Mouse (Mus musculus) splenic B cell, adult 2 months (primary cell): ENCODE measurements around the gene Gstt1.
A peak's percentile ranks its signal among the peaks of the same experiment; 100 is the strongest.
"Not testable (repeated sequence)": the region's sequence is repeated elsewhere in the genome, so short reads cannot be mapped to it uniquely, and the experiment has no call there.

Source experiments
- DNase-seq: peaks from one replicate; pipeline ENCODE4 v3.0.0-alpha.2; 2011; ENCODE audit warnings: low read depth, low spot score
- H3K27me3 ChIP-seq: 2 replicates; pipeline ENCODE4 v1.6.1; 2012; ENCODE audit warnings: mild to moderate bottlenecking, low read length, moderate library complexity, mixed read lengths; ENCODE audit not compliant: control insufficient read depth, poor library complexity, insufficient read depth, severe bottlenecking
- H3K36me3 ChIP-seq: 2 replicates; pipeline ENCODE4 v1.6.1; 2012; ENCODE audit warnings: mild to moderate bottlenecking, low read length, moderate library complexity, mixed read lengths; ENCODE audit not compliant: control insufficient read depth, poor library complexity, insufficient read depth, severe bottlenecking

The Gstt1 gene

GRCm38 (mm10) chr10:75798176-75798696, at the start of gene Gstt1:
Gstt1 (minus strand) TSS chr10:75798584.
- peak; percentile 27 for DNase-seq
- H3K27me3 ChIP-seq, result no peaks in the 10 kb centered on the region
- H3K36me3 ChIP-seq, result no peaks in the 10 kb centered on the region

DNA sequence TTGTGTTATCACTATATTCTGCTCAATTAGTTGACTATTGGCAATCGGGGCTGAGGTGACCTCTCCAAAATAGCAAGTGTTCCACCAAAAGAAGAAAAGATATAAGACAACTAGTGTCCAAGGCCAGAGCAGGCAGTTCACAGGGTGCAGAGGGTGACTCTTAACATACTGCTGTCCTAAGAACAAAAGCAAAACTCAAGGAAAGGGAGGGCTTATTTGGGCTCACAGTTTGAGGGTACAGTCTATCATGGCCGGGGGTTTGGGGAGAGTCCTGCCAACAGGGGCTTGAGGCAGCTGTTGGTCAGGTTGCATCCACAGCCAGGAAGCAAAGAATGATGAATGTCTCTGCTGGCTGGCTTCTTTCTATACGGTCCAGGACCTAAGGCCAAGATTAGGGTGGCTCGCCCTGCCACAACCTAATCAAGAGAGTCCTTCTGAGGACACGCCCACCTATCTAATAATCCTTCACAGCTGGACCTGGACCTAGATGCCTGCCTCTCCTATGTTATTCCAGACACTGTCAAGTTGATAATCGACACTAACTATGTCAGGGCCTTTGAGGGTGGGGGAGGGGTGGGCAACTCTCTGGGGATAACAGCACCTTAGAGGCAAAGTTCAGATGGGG, 47.0 kb upstream of the Gstt1 start:
- Histone ChIP-seq H3K36me3 (no peaks in the 10 kb centered on the region), H3K27me3 (no peaks in the 10 kb centered on the region)
- DNase-seq, result no peak

GRCm38 (mm10) chr10:75844800-75845199, 46.4 kb upstream of the Gstt1 start:
- DNase-seq, result no peak
- Histone ChIP-seq H3K36me3 (no peaks in the 10 kb centered on the region), H3K27me3 (no peaks in the 10 kb centered on the region)

DNA sequence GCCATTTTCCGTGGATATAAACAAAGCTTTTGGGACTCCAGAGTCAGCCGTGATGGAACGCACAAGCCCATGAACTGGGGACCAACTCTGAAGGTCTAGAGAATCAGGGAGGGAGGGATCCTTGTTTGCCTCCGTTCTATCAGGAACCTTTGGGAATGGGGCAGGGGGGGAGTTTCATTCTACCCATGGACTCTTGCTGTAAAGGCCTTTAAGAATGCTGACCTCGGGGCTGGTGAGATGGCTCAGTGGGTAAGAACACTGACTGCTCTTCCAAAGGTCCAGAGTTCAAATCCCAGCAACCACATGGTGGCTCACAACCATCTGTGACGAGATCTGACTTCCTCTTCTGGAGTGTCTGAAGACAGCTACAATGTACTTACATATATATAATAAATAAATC, 45.5 kb upstream of the Gstt1 start:
- not testable (repeated sequence) for DNase-seq, H3K27me3 ChIP-seq, H3K36me3 ChIP-seq

DNA sequence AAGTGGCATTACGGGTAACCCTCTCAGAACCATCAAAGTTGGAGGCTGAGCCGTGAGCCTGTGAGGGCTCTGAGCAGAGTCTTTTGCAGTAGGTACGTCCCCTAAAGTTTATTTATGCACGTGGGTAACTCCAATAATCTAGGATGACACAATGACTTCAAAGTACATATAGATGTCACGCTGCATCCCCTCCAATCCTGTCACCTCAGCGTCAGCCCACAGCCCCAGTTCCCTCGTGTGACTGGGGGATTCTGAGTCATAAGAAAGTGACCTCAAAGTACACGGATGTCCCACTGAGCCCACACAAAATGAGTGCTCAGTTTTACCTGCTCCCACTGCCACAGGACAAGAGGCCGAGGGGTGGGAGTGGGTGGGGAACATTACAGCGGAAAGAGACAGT, 40.7 kb upstream of the Gstt1 start:
- H3K27me3 ChIP-seq, result no peaks in the 10 kb centered on the region
- H3K36me3 ChIP-seq, result no peaks in the 10 kb centered on the region
- no peak for DNase-seq

DNA sequence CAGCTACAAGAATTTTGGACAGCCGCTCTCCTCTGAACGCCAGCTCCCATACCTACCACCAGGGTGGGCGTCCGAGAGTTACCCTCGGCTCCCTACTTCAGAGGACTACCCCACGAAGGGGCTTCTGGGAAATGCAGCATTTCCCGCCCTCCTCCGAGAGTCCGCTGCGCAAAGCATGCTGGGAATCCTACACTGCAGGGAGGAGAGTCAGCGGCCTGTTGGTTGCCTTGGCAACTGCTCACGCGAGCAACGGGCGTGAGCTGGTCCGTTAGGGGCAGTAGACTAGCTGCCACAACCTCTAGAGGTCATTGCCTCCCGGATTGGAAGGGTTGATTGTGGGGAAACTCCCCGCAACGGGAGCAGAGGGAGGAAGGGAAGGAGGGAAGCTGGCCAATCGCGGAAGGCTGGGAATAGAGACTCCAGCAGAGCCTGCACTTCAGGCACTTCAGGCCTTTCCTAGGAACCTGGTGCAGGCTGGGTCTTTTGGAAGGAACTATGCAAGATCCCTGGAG, 38.9 kb upstream of the Gstt1 start, which contains the start of gene Gstt2:
Gstt2 (minus strand) TSS at position 177 of the 512 bp plus-strand sequence.
- Histone ChIP-seq H3K36me3 (no peaks in the 10 kb centered on the region), H3K27me3 (no peaks in the 10 kb centered on the region)
- peak; percentile 76 for DNase-seq

DNA sequence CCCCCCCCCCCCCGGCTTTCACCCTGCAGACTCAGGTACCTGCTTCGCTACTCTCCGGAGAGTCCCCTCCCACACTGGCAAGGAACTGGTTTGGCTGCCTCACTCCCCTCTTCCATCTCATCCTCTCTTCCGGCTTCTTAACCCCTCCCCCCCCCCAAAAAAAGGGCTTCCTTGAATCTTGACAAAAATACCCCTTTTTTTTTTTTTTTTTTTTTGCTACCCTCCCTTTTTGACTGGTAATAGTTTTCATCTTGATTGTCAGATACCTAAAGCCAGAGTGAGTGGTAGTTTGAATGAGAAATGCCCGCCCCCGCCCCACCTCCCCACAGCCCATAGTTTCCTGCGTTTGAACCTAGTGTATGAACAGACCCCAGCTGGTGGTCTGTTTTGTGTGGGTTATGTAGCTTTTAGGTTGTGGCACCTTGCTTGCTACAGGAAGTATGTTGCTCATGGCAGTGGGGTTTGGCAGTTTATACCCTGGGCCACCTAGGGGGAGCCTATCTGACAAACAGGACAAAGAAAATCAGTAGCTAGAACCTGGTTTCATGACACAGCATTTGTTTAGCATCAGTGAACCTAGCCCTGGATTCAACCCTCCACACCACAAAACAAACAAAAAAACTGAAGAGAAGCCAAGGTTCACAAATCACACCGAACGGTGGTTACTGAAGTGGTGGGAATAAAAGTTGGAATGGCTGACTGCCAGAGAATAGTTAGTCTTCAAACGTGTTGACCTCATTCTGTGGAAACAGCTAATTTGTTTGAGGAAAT, 37.6 kb upstream of the Gstt1 start:
- Histone ChIP-seq H3K36me3 (no peaks in the 10 kb centered on the region), H3K27me3 (no peaks in the 10 kb centered on the region)
- peak; percentile 68 for DNase-seq

DNA sequence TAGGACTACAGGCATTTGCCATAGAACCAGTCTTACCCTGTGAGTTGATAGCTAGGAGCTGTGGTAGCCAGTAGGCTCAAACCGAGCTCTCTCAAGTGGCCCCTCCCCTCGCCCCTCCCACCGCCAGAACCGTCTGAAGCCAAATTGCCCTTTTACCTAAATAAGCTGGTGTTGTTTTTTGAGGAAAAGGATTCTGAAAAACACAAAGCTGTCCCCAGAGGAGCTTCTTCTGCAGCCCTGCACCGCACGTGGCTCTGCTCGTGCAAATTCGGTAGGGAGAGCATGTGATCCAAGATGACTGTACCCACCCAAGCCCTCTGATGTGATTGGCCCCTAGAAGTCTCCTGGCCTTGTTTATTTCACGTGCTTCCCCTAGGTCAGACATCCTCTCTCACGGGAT, 36.9 kb upstream of the Gstt1 start:
- Histone ChIP-seq H3K27me3 (no peaks in the 10 kb centered on the region), H3K36me3 (no peaks in the 10 kb centered on the region)
- peak; percentile 90 for DNase-seq

DNA sequence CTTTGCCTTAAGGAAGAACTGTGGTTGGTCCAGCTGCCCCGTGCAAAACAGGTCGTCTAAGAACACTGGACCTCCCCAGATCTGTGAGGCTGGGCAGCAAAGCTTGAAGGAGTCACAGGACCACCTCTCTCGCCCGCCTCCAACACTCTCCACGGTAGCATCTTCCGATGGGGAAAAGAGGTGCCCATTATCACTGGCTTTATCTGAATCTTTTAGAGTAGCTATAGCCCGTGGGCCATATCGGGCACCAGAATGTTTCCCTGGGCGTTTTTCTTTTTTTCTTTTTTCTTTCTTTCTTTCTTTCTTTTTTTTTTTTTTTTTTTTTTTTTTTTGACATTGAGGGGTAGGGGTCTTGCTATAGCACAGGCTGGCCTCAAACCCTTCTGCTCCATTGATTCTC, 36.3 kb upstream of the Gstt1 start:
- H3K27me3 ChIP-seq, result no peaks in the 10 kb centered on the region
- DNase-seq, result no peak

DNA sequence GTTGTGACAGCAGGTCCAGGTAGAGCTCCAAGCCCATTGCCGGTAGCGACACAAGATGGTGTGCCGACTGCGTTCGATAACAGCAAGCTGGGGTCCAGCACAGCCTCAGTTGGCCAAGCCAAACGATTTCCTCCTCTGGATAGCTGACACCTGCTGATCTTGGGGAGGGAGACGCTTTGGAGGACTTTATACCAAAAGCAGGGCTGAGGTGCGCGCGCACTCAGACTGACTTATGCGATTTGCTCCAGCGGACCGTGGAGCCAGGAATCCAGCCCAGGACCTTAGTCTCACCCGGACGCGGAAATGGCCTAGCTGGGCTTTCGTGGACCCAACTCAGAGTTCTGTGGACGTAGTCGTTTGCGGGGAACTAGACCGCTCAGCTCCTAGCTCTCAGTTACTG, 35.9 kb upstream of the Gstt1 start:
- Histone ChIP-seq H3K27me3 (no peaks in the 10 kb centered on the region), H3K36me3 (no peaks in the 10 kb centered on the region)
- peak; percentile 79 for DNase-seq

More for the DNA sequence above, 36.3 kb upstream of the Gstt1 start:
- no peaks in the 10 kb centered on the region for H3K36me3 ChIP-seq

GRCm38 (mm10) chr10:75833456-75834080, 35.2 kb upstream of the Gstt1 start:
- Histone ChIP-seq H3K36me3 (no peaks in the 10 kb centered on the region), H3K27me3 (no peaks in the 10 kb centered on the region)
- DNase-seq, result peak; percentile 39

GRCm38 (mm10) chr10:75832272-75832895, 34.0 kb upstream of the Gstt1 start:
- DNase-seq, result peak; percentile 84
- Histone ChIP-seq H3K36me3 (no peaks in the 10 kb centered on the region), H3K27me3 (no peaks in the 10 kb centered on the region)

GRCm38 (mm10) chr10:75830275-75830670, 31.9 kb upstream of the Gstt1 start:
- H3K27me3 ChIP-seq, result no peaks in the 10 kb centered on the region
- no peaks in the 10 kb centered on the region for H3K36me3 ChIP-seq
- DNase-seq, result no peak

DNA sequence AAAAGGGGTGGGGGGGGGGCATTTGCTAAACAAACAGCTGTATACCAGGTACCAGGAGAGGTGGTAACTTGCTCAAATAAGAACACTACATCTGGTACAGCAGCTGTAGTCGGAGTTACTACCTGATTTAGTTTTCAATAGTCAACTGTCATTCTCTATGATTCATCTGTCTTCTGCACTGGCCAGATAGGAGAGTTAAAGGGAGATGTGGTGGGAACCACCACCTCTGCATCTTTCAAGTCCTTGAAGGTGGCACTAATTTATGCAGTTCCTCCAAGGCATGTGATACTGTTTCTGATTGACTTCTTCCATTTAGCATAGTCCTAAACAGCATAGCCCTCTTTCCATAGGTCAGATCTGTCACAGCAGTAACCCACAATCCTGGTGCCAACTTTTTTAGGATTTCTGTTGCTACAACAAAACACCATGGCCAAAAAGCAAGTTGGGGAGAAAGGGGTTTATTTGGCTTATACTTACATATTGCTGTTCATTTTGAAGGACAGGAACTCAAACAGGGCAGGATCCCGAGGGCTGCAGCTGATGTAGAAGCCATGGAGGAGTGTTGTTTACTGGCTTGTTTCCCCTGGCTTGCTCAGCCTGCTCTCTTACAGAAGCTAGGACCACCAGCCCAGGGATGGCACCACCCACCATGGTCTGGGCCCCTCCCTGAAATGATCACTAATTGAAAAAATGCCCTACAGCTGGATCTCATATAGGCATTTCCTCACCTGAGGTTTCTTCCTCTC, 31.3 kb upstream of the Gstt1 start:
- Histone ChIP-seq H3K36me3 (no peaks in the 10 kb centered on the region), H3K27me3 (no peaks in the 10 kb centered on the region)
- DNase-seq, result no peak
